Mouse (Mus musculus): ENCODE results near the gene Atp6v0e2.
A peak's percentile ranks its signal among the peaks of the same experiment; 100 is the strongest.

Atp6v0e2 gene

DNA sequence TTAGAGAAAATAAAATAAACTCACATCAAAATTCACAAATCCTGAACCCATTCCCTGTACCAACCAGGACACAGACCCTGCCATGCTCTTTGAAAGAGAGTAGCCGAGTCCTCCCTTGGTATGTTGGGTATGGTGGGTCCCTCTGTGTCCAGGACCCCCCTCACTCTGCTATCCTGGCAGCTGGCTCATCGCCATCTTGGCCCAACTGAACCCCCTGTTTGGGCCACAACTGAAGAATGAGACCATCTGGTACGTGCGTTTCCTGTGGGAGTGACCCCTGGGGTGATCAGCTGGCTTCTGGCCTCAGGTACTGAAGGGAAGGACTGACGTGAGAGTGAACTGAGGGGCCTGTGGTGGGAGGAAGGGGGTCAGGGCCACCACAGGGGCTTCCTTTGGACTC, 2.4 kb downstream of the Atp6v0e2 start:
- no peak for DNase-seq (ENCODE audit: low spot score)

GRCm38 (mm10) chr6:48540721-48541120, 3.3 kb downstream of the Atp6v0e2 start:
- DNase-seq (ENCODE audit: low spot score), result no peak

GRCm38 (mm10) chr6:48541560-48542450, 4.4 kb downstream of the Atp6v0e2 start:
- DNase-seq (ENCODE audit: low spot score), result peak; percentile 57

DNA sequence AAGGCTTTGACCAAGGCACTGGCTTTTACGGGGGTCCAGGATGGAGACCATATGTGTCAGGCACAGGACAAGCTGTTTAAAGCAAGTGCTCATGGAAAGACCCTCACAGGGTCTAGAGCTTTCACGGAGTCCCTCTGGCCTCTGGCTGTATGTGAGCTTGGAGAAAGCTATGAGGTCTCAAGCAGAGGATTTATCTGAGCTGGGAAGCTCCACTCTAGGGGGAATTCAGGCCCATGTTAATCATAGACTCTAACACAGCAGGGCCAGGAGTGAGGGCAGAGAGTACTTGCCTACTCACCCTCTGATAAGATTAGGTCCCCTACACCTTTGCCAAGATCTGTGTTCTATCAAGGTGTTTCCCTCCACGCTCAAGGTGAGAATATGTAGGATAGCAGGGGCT, 5.2 kb downstream of the Atp6v0e2 start:
- no peak for DNase-seq (ENCODE audit: low spot score)

GRCm38 (mm10) chr6:48545251-48545650, 7.8 kb downstream of the Atp6v0e2 start:
- no peak for DNase-seq (ENCODE audit: low spot score)

DNA sequence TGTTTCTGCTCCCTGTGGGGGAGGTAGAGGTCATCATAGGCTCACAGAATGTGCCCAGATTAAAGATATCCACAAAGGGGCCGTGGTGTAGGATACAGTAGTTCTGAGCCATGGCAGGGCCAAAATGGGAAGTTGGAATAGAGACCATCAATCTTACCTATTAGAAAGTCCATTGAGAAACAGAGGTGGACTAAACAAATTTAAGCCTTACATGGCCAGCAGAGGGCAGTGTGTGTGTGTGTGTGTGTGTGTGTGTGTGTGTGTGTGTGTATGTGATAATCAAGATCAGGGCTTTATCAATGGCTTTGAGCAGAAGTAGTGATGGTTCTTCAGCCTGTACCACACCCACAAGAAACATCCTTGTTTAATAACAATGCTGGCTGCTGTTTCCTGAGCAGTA, 8.9 kb downstream of the Atp6v0e2 start:
- no peak for DNase-seq (ENCODE audit: low spot score)

- no peak for DNase-seq (ENCODE audit: low spot score)
These were observed 9.4 kb downstream of the Atp6v0e2 start for GRCm38 (mm10) chr6:48546858-48547257.

DNA sequence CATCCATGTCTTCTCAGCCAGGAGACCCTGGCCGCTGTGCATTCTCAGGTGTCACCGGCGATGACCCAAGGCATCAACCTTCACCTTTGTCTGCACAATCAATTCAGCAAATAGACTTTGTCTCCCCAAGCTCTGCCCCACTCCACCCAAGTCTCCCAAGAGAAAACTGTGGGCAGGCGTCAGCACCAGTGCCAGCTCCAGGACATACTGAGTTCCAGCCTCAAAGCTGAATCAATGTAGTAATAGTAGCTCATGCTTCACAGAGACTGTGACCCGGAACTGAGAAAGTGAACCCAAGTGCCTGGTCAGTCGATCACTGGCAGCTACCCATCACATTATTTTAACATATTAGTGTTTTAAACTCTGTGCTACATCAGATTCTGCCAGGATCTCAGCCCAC, 10.9 kb downstream of the Atp6v0e2 start:
- no peak for DNase-seq (ENCODE audit: low spot score)

DNA sequence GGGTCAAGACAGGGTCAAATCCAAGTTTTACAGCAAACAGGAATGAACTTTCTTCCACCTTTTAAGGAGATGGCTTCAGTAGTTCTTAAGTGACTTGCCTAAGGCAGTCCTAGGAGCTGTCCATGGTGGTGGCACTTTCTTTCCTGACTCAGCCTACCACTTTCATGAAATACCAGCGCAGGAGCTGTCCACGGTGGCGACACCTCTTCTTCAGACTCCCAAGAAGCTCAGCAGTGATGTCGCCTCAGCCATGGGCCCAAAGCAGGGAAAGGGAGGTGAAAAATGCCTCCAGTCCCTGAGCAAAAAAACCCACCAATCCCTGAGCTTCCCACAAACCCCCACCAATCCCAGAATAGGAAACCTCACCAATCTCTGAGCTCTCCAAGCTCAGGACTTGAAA, 15.5 kb downstream of the Atp6v0e2 start:
- peak; percentile 45 for DNase-seq (ENCODE audit: low spot score)

DNA sequence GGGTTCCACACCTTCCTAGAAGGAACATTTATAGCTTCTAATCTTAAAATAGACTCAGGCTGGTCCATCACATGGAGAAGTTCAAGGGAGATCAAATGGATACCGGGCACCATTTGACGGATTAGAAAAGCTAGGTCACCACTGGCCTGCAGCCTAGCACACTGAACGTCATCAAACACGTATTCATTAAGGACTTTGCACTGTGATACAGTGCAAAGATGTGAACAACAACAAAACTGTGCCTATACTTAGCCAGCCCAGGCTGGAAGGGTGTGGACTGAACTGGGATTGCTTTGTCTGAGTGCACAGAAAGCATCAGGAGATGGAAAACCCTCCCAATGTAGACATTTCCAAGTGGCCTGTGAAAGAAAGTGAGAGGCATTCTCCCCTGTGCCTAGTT, 16.4 kb downstream of the Atp6v0e2 start:
- DNase-seq (ENCODE audit: low spot score), result no peak

DNA sequence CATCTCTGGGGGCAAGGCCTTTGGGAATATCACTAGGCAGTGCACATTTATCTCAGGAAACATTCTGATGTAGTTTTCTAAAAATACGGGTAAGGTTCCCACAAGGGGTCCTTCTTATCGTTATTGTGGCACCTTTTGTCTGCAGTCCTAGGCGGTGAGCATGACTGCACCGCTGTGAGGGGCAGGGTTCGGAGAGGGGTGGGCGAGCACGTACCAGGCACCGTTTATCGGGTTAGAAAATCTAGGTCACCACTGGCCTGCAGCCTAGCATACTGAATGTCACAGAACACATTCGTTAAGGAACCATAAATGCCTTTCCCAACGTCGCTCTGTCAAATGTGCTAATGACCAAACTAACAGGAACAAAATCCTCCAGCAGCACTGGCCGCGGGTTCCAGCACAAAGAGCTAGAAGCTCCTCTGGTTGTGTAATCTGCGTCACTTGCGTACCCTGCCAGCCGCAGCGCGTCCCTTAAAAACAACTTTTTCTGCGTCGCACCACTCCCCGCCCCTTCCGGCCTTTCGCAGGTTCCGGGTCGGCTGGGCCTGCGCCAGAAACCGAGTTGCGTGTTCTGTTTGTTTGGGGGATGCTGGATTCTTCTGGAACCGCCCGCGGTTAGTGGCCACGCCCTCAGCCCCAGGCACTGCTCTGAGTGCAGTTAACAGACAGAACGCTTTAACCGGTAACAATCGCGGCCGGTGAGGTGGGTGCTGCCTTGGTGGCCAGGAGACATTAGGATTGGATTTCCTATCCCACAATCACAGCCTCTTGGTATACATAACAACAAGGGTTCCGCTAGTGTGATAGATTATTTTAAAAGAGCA, 17.1 kb downstream of the Atp6v0e2 start, which contains the start of gene Lrrc61:
Gene Lrrc61, plus strand, starts transcription at position 517 of the 824 bp plus-strand sequence.
- peak; percentile 99 for DNase-seq (ENCODE audit: low spot score)

DNA sequence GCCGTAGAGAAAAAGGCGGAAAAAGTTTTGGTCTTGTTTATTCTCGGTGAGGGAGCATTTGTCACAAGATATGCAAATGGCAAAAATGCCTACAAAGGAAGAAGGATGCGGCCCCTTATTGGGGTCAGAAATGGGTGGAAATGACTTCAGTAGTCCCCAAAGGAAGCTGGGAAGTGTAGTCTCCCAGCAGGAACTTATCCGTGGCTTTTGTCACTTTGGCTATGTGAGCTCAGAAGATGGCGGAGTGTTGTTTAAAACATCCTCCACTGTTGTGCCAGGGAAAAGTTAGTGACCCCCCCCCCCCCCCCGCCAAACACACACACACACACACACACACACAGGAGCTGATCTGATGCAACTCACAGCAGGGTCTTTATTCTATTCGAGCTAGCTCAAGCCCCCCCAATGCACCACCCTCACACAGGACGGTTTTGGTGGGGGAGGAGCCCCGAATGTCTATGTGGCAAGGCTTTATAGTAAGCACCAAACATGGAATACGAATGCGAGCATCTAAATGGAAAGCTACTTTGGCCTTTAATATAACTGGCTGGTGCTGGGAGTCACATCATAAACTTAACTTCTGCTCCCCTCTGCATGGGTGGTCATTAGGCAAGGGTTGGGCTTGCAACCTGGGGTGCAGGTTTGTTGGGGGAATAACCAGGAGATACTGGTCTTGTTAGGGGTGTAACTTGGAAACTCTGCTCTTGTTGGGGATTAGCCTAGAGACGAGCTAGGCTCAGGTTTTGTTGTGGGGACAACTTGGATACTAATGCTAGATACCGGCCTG, 17.9 kb downstream of the Atp6v0e2 start:
- peak; percentile 55 for DNase-seq (ENCODE audit: low spot score)

GRCm38 (mm10) chr6:48555956-48556355, 18.5 kb downstream of the Atp6v0e2 start:
- DNase-seq (ENCODE audit: low spot score), result no peak

- no peak for DNase-seq (ENCODE audit: low spot score)
These were observed 28.4 kb downstream of the Atp6v0e2 start for GRCm38 (mm10) chr6:48565693-48566310.

DNA sequence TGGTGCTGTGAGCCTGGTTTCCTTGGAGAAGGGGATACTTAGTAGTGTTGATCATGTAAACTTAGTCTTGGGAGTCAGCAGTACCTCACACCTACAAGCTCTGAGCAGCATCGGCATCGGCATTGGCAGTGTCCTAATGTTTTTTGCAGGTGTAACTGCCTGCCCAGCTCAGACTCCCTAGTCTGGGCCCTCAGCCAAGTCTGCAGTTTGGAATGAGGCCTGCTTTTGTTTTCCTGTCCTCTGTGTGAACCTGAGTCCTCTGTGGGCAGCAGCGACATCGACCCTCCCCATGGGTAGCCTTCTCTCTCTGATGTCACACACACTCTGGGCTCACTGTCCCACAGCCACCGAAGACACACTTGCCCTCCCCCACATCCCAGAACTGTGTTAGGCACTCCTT, 28.9 kb downstream of the Atp6v0e2 start:
- peak; percentile 61 for DNase-seq (ENCODE audit: low spot score)

- DNase-seq (ENCODE audit: low spot score), result peak; percentile 60
These were observed 30.9 kb downstream of the Atp6v0e2 start for GRCm38 (mm10) chr6:48568036-48568984.

DNA sequence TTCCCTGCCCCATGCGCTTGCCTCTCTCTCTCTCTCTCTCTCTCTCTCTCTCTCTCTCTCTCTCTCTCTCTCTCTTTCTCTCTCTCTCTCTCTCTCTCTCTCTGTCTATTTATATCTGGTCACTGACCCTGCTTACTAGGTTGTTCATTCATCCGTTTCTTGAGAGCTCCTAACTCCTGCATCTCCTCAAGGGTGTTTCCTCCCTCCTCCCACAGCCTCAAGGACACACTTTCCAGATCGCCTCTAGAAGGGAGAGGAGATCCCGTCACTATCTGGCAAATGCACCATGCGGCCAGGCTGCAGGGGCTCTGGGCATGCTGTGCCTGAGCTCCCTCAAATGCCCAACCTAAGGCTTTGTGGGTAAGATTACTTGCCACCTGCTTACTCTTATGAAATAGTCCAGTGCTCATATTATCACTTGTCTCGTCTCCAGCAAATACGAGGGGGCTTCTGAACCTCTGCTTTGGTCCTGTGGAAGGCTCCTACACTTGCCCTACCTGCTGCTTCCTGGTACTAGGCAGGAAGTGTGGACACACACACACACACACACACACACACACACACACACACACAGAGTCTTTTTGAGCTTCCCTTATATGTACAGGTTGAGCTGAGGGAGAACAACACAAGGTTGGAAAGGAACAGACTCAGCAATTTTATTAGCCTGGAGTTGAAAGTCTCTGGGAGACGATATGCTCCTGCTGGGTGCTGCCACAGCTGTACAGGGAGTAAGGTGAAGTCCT, 31.8 kb downstream of the Atp6v0e2 start:
- no peak for DNase-seq (ENCODE audit: low spot score)

DNA sequence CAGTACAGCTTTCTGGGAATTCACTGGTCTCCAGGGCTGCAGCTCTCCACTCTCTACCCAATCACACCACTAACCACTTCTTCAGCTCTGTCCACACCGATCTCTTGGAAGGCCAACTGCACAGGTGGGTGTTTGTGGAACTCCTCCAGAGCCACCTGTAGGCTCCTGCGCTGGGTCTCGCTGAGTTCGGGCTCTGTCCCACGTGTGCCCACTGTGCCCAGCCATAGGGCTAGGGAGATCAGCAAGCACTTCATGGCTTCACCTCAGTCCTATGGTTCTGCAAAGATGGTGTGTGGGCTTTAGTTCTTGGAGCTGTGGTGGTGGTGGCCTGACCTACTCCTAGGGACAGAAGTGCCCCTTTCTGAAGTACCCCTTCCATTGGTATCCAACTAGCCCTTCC, 34.6 kb downstream of the Atp6v0e2 start:
- DNase-seq (ENCODE audit: low spot score), result no peak

DNA sequence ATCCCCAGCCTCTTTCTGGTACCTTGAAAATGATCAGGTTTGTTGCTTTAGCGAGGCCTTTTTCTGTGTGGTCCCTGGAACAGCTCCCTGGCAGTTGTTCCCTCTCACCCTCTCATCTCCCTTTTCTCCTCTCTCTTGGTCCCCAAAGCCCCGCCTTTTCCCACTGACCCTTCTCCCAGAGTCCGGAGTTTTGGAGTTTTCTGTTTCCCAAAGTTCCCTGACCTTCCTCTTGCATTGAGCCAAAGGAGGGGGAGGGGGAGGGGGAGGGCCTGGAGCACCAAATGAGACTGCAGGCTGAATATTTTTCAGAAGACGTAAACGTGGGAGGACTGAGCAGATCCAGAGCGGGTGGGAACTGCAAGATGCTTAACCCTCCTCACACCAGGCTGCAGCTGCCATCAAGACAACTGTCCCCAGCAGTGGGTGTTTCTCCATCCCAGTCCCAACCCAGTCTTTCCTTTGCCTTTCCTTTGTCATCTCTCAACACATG, 35.2 kb downstream of the Atp6v0e2 start, which contains the start of gene Rarres2:
Gene Rarres2, minus strand, starts transcription at position 218 of the 490 bp plus-strand sequence.
- DNase-seq (ENCODE audit: low spot score), result peak; percentile 58

- no peak for DNase-seq (ENCODE audit: low spot score)
These were observed 35.9 kb downstream of the Atp6v0e2 start for GRCm38 (mm10) chr6:48573280-48573679.

All from urinary bladder, postnatal 14 days (tissue).